In the genomic region with DNA sequence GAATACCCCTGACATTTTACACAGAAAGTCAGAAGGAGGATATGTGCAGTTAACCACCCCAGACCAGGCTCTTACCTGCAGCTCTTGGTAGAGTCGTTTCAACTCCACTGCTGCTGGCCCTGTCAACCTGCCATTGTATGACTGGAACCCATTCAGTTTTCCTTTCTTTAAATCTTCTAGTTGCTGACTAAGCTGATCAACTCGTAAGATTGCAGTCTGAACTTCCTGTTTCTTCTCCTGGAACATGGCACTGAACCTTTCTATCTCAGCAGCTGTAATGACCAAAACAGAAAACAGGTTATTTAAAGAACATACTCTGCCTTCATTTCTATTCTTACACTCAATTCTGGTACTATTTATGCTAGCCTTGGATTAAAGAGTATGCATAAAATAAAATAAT, we compare ENCODE assay signal across 21 mouse cellular contexts. TPM values are rescaled to one million over a fixed set of nuclear protein-coding genes. Genes with fewer than 3 reads are reported as not detected.
DNase-seq lines count a peak whose midpoint lies in the region; ATAC-seq and TF ChIP-seq lines count a peak whose summit lies in the region.
"Had no signal": no experiment of that assay in that cellular context is flagged by ENCODE, and none has a peak within 500 bp of the region (broad histone marks: within the 10 kb centered on the region; RNA-seq: fewer than 3 reads in every experiment).

No protein-coding gene starts in this region.

- no peak overlapping the region for H3K4me3 ChIP-seq in midbrain, embryonic 11.5 days (ENCODE audit: low read depth, low read length)
- no peak overlapping the region for H3K4me3 ChIP-seq in midbrain, embryonic 10.5 days
- no peak overlapping the region for H3K4me3 ChIP-seq in G1E (ENCODE audit: low read depth, low read length)
- H3K4me3 ChIP-seq: embryonic facial prominence, embryonic 12.5 days; forebrain, embryonic 13.5 days; heart, adult 2 months; heart, embryonic 15.5 days; hindbrain, embryonic 13.5 days had no signal

- peak; percentile 26 for DNase-seq in midbrain, embryonic 11.5 days (ENCODE audit: low spot score, missing footprints)
- DNase-seq in midbrain, embryonic 10.5 days (ENCODE audit: low spot score) = no peak
- no peak for DNase-seq in G1E (ENCODE audit: low spot score)
- no peak for DNase-seq in left cerebral cortex, adult 11 months (ENCODE audit: low spot score)
- DNase-seq in frontal cortex, postnatal 36 days (ENCODE audit: low spot score in 2 of 2) = no peak
- DNase-seq: adrenal gland, adult 8-10 months; adrenal gland, postnatal 36 days; cerebellum, adult 11 months; cerebellum, adult 8-10 months; cerebellum, postnatal 14 days; forebrain, postnatal 0 days; heart, adult 2 months; heart, postnatal 14 days had no signal

- H3K27me3 ChIP-seq in midbrain, embryonic 11.5 days (ENCODE audit: control insufficient read depth, insufficient read depth, low read length) = no peaks in the 10 kb centered on the region
- H3K27me3 ChIP-seq in midbrain, embryonic 10.5 days (ENCODE audit: low read depth, poor library complexity, severe bottlenecking) = no peaks in the 10 kb centered on the region
- H3K27me3 ChIP-seq in G1E (ENCODE audit: insufficient read depth, low read length) = no peaks in the 10 kb centered on the region
- H3K27me3 ChIP-seq: embryonic facial prominence, embryonic 12.5 days; forebrain, embryonic 13.5 days; heart, embryonic 15.5 days; hindbrain, embryonic 13.5 days had no signal

- no peak overlapping the region for H3K4me2 ChIP-seq in midbrain, embryonic 11.5 days
- H3K4me2 ChIP-seq: embryonic facial prominence, embryonic 12.5 days; forebrain, embryonic 13.5 days; heart, embryonic 11.5 days; heart, embryonic 15.5 days; hindbrain, embryonic 13.5 days had no signal

- no peaks in the 10 kb centered on the region for H3K4me1 ChIP-seq in midbrain, embryonic 11.5 days (ENCODE audit: control insufficient read depth, insufficient read depth, low read length)
- no peaks in the 10 kb centered on the region for H3K4me1 ChIP-seq in midbrain, embryonic 10.5 days
- peaks cover 21% of the 10 kb centered on the region for H3K4me1 ChIP-seq in G1E (ENCODE audit: insufficient read depth, low read depth, low read length)
- H3K4me1 ChIP-seq: embryonic facial prominence, embryonic 12.5 days; forebrain, embryonic 13.5 days; hindbrain, embryonic 13.5 days had no signal

- 62% methylated on average over 2 of the region's 2 CpGs for WGBS in midbrain, embryonic 11.5 days
- 78% methylated on average over 2 of the region's 2 CpGs for WGBS in midbrain, embryonic 10.5 days

- no peak for ATAC-seq in midbrain, embryonic 11.5 days (ENCODE audit: low FRiP score)
- peak; percentile 61; the same call in 1 of the 2 replicates for ATAC-seq in G1E (ENCODE audit: extremely low read depth, insufficient number of reproducible peaks, low FRiP score, poor library complexity, severe bottlenecking)
- peak; percentile 52 for ATAC-seq in common myeloid progenitor, adult 5-6 weeks (replicated peaks; ENCODE audit: low read depth, poor library complexity, severe bottlenecking)
- 0 out of 2 replicates have a peak, but pooled peaks have one; percentile 17 for ATAC-seq in megakaryocyte progenitor cell, adult 5-6 weeks (replicated peaks; ENCODE audit: poor library complexity)
- ATAC-seq: forebrain, embryonic 13.5 days; forebrain, postnatal 0 days; hindbrain, postnatal 0 days had no signal

- no peak for TF ChIP-seq CTCF in G1E (IDR thresholded peaks at IDR 0.05; ENCODE audit: low read depth, low read length)

- H3K27ac ChIP-seq in midbrain, embryonic 11.5 days (ENCODE audit: low read depth, low read length) = no peak overlapping the region
- no peak overlapping the region for H3K27ac ChIP-seq in midbrain, embryonic 10.5 days (replicated peaks)
- H3K27ac ChIP-seq: embryonic facial prominence, embryonic 12.5 days; forebrain, embryonic 13.5 days; heart, adult 2 months; heart, embryonic 15.5 days; hindbrain, embryonic 13.5 days; hindbrain, postnatal 0 days had no signal

- no peaks in the 10 kb centered on the region for H3K9me3 ChIP-seq in midbrain, embryonic 11.5 days (ENCODE audit: control insufficient read depth, low read length)
- H3K9me3 ChIP-seq in midbrain, embryonic 10.5 days (replicated peaks) = no peaks in the 10 kb centered on the region
- H3K9me3 ChIP-seq in G1E (replicated peaks) = no peaks in the 10 kb centered on the region
- H3K9me3 ChIP-seq: embryonic facial prominence, embryonic 12.5 days; forebrain, embryonic 13.5 days; heart, embryonic 15.5 days; hindbrain, embryonic 13.5 days had no signal

- no peak overlapping the region for H3K9ac ChIP-seq in midbrain, embryonic 11.5 days (ENCODE audit: low read length)
- H3K9ac ChIP-seq: embryonic facial prominence, embryonic 12.5 days; forebrain, embryonic 13.5 days; forebrain, postnatal 0 days; heart, embryonic 15.5 days; hindbrain, embryonic 13.5 days had no signal

- H3K36me3 ChIP-seq in midbrain, embryonic 11.5 days (ENCODE audit: control insufficient read depth, insufficient read depth, low read length) = no peaks in the 10 kb centered on the region
- no peaks in the 10 kb centered on the region for H3K36me3 ChIP-seq in midbrain, embryonic 10.5 days
- H3K36me3 ChIP-seq in G1E (replicated peaks) = peaks cover 82% of the 10 kb centered on the region

RNA-seq across cellular contexts. Expression of a gene that starts 29.5 kb away (rescaled TPM):
- polyA plus RNA-seq in midbrain, embryonic 11.5 days (2014; fragmentation: Nextera tagmentation; extraction: Ambion mirVana) = 63.7 and 64.1 TPM in 2 replicates
- 75.3 and 79.2 TPM in 2 replicates for polyA plus RNA-seq in midbrain, embryonic 10.5 days (2016; fragmentation: Nextera tagmentation; extraction: Ambion mirVana)
- total RNA-seq in G1E (2014; fragmentation: Nextera tagmentation) (13.8 and 21.1 TPM in 2 replicates), G1E (2017) (32.5 and 33.9 TPM in 2 replicates)
- 13.9 and 14.8 TPM in 2 replicates for polyA plus RNA-seq in G1E (2012)
- total RNA-seq in common myeloid progenitor, adult 5-6 weeks (2017) = 8.4 and 12.3 TPM in 2 replicates
- total RNA-seq in megakaryocyte progenitor cell, adult 5-6 weeks (2015) = 7.5 and 8.7 TPM in 2 replicates
- total RNA-seq in megakaryocyte progenitor cell, adult 5-6 weeks (2017) = 7.5 and 9.6 TPM in 2 replicates

RNA-seq across cellular contexts. Expression of a gene that starts 29.8 kb away (rescaled TPM):
- 11.1 and 12.6 TPM in 2 replicates for polyA plus RNA-seq in midbrain, embryonic 11.5 days (2014; fragmentation: Nextera tagmentation; extraction: Ambion mirVana)
- 16.7 and 18.2 TPM in 2 replicates for polyA plus RNA-seq in midbrain, embryonic 10.5 days (2016; fragmentation: Nextera tagmentation; extraction: Ambion mirVana)
- 18.3 and 26.0 TPM in 2 replicates for total RNA-seq in G1E (2014; fragmentation: Nextera tagmentation)
- 10.8 and 16.1 TPM in 2 replicates for total RNA-seq in G1E (2017)
- polyA plus RNA-seq in G1E (2012) = 13.5 and 21.7 TPM in 2 replicates
- 6.6 and 8.4 TPM in 2 replicates for total RNA-seq in common myeloid progenitor, adult 5-6 weeks (2017)
- total RNA-seq in megakaryocyte progenitor cell, adult 5-6 weeks (2015) = 8.8 and 14.8 TPM in 2 replicates
- 8.2 and 15.1 TPM in 2 replicates for total RNA-seq in megakaryocyte progenitor cell, adult 5-6 weeks (2017)
